Mouse (Mus musculus): ENCODE data around the gene Snip1. TPM values are rescaled to one million over a fixed set of nuclear protein-coding genes. Genes with fewer than 3 reads are reported as not detected.

The Snip1 gene
- 43.1 and 45.3 TPM in 2 replicates for polyA plus RNA-seq (2014; fragmentation: Nextera tagmentation; extraction: Ambion mirVana)

GRCm38 (mm10) chr4:125066490-125067370, at the start of gene Snip1:
Gene Snip1, plus strand, starts transcription at chr4:125066672.
- ATAC-seq (replicated peaks; ENCODE audit: insufficient number of reproducible peaks, low FRiP score, low TSS enrichment, low read depth), result peak; percentile 81
- Histone ChIP-seq H3K36me3 (replicated peaks; ENCODE audit: control insufficient read depth, insufficient read depth, low read depth, low read length) (peaks cover 9% of the 10 kb centered on the region; the same call in 1 of the 2 replicates), H3K4me3 (ENCODE audit: low read depth, low read length) (peak within 1 kb of the TSS; percentile 99), H3K27ac (replicated peaks; ENCODE audit: low read depth, low read length) (peak within 1 kb of the TSS; percentile 56; the same call in 1 of the 2 replicates), H3K9ac (replicated peaks; ENCODE audit: low read length) (peak within 1 kb of the TSS; percentile 84), H3K27me3 (ENCODE audit: control insufficient read depth, insufficient read depth, low read length) (no peaks in the 10 kb centered on the region), H3K4me1 (ENCODE audit: control insufficient read depth, insufficient read depth, low read length) (no peaks in the 10 kb centered on the region), H3K4me2 (ENCODE audit: low read depth, low read length) (peak within 1 kb of the TSS; percentile 83), H3K9me3 (replicated peaks; ENCODE audit: control insufficient read depth, low read length) (no peaks in the 10 kb centered on the region)
- WGBS, result 1% methylated on average over 78 of the region's 78 CpGs
- DNase-seq (ENCODE audit: low spot score), result peak; percentile 98

GRCm38 (mm10) chr4:125017431-125017830, 49.0 kb upstream of the Snip1 start:
- no peaks in the 10 kb centered on the region for H3K27me3 ChIP-seq (ENCODE audit: control insufficient read depth, insufficient read depth, low read length)
- no peaks in the 10 kb centered on the region for H3K4me1 ChIP-seq (ENCODE audit: control insufficient read depth, insufficient read depth, low read length)
- DNase-seq (ENCODE audit: low spot score) (no peak), ATAC-seq (replicated peaks; ENCODE audit: insufficient number of reproducible peaks, low FRiP score, low TSS enrichment, low read depth) (no peak)
- H3K4me3 ChIP-seq (ENCODE audit: low read depth, low read length), result no peak overlapping the region
- no peaks in the 10 kb centered on the region for H3K9me3 ChIP-seq (replicated peaks; ENCODE audit: control insufficient read depth, low read length)
- no peak overlapping the region for H3K9ac ChIP-seq (replicated peaks; ENCODE audit: low read length)
- no peaks in the 10 kb centered on the region for H3K36me3 ChIP-seq (replicated peaks; ENCODE audit: control insufficient read depth, insufficient read depth, low read depth, low read length)
- H3K4me2 ChIP-seq (ENCODE audit: low read depth, low read length), result no peak overlapping the region
- no peak overlapping the region for H3K27ac ChIP-seq (replicated peaks; ENCODE audit: low read depth, low read length)
- 74% methylated on average over 11 of the region's 11 CpGs for WGBS

DNA sequence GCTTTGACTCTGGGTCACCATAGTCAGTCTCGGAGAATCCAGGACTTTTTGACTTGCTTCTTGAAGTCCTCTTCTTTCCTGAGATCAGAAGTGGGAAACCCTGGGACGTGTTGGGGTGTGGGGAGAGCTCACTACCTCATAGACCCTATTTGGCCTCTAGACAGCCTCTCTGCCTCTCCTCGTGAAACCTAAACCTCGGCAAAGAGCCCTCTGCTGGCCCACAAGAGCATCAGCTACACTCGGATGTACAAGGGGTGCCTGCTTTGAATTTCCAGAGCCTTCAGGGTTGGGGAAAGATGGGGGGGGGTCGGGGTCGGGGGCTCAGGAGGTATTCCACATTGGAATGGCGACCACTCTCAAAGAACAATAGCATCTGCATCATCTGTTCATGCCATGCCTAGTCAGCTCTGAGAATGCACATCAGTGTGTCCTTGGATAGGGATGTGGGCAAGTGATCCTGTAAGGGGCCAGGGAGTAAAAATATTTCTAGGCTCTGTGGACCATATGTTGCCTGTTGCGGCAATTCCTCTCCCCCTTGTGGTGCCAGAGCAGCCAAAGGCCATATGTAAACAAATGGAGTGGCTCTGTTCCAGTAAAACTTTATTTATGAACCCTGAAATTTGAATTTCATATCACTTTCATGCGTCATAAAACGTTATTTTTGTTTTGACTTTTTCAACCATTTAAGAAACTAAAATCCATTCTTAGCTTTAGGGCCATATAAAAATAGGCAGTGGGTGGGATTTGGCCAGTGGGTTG, 45.5 kb upstream of the Snip1 start:
- no peak overlapping the region for H3K4me3 ChIP-seq (ENCODE audit: low read depth, low read length)
- H3K9ac ChIP-seq (replicated peaks; ENCODE audit: low read length), result no peak overlapping the region
- 30% methylated on average over 11 of the region's 11 CpGs for WGBS
- ATAC-seq (replicated peaks; ENCODE audit: insufficient number of reproducible peaks, low FRiP score, low TSS enrichment, low read depth) (0 out of 2 replicates have a peak, but pooled peaks have one; percentile 29), DNase-seq (ENCODE audit: low spot score) (peak; percentile 61)
- no peaks in the 10 kb centered on the region for H3K4me1 ChIP-seq (ENCODE audit: control insufficient read depth, insufficient read depth, low read length)
- no peaks in the 10 kb centered on the region; the same call in 1 of the 2 replicates for H3K27me3 ChIP-seq (ENCODE audit: control insufficient read depth, insufficient read depth, low read length)
- no peak overlapping the region for H3K4me2 ChIP-seq (ENCODE audit: low read depth, low read length)
- no peaks in the 10 kb centered on the region for H3K9me3 ChIP-seq (replicated peaks; ENCODE audit: control insufficient read depth, low read length)
- no peaks in the 10 kb centered on the region for H3K36me3 ChIP-seq (replicated peaks; ENCODE audit: control insufficient read depth, insufficient read depth, low read depth, low read length)
- H3K27ac ChIP-seq (replicated peaks; ENCODE audit: low read depth, low read length), result no peak overlapping the region

- 0 out of 2 replicates have a peak overlapping the region, but pooled peaks have one; percentile 11 for H3K27ac ChIP-seq (replicated peaks; ENCODE audit: low read depth, low read length)
- WGBS, result under 1% methylated on average over 50 of the region's 50 CpGs
These were observed 36.4 kb upstream of the Snip1 start for GRCm38 (mm10) chr4:125029891-125030614.

DNA sequence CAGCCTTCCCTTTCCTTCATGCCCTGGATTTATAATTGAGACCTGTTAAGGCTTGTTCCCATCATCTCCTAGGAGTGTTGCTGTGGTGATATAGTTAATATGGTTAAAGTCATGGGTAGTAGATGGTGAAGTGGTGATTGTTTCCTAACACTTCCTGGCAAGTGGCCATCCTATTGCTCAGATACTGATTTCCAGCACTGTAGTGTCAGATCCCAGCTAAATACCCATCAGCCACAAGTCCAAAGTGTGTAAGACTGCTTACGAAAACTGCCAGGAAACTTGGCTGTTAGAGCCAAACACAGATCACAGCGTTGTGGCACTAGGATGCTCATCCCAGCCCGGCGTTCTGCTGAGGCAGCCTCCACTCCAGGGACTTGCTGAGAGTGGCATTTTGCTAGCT, 32.1 kb upstream of the Snip1 start:
- Histone ChIP-seq H3K4me3 (ENCODE audit: low read depth, low read length) (no peak overlapping the region), H3K4me2 (ENCODE audit: low read depth, low read length) (no peak overlapping the region), H3K27me3 (ENCODE audit: control insufficient read depth, insufficient read depth, low read length) (no peaks in the 10 kb centered on the region), H3K9me3 (replicated peaks; ENCODE audit: control insufficient read depth, low read length) (no peaks in the 10 kb centered on the region), H3K9ac (replicated peaks; ENCODE audit: low read length) (no peak overlapping the region), H3K4me1 (ENCODE audit: control insufficient read depth, insufficient read depth, low read length) (peaks cover 2% of the 10 kb centered on the region; the same call in 1 of the 2 replicates), H3K27ac (replicated peaks; ENCODE audit: low read depth, low read length) (no peak overlapping the region), H3K36me3 (replicated peaks; ENCODE audit: control insufficient read depth, insufficient read depth, low read depth, low read length) (no peaks in the 10 kb centered on the region; the same call in 1 of the 2 replicates)
- 85% methylated on average over 4 of the region's 4 CpGs for WGBS
- DNase-seq (ENCODE audit: low spot score) (no peak), ATAC-seq (replicated peaks; ENCODE audit: insufficient number of reproducible peaks, low FRiP score, low TSS enrichment, low read depth) (no peak)

More at GRCm38 (mm10) chr4:125029891-125030614, 36.4 kb upstream of the Snip1 start:
- peaks cover 2% of the 10 kb centered on the region; the same call in 1 of the 2 replicates for H3K4me1 ChIP-seq (ENCODE audit: control insufficient read depth, insufficient read depth, low read length)
- DNase-seq (ENCODE audit: low spot score), result peak; percentile 99
- ATAC-seq (replicated peaks; ENCODE audit: insufficient number of reproducible peaks, low FRiP score, low TSS enrichment, low read depth), result peak; percentile 96
- no peaks in the 10 kb centered on the region; the same call in 1 of the 2 replicates for H3K36me3 ChIP-seq (replicated peaks; ENCODE audit: control insufficient read depth, insufficient read depth, low read depth, low read length)
- no peaks in the 10 kb centered on the region for H3K9me3 ChIP-seq (replicated peaks; ENCODE audit: control insufficient read depth, low read length)
- H3K4me2 ChIP-seq (ENCODE audit: low read depth, low read length), result peak overlapping the region; percentile 85
- peak overlapping the region; percentile 87 for H3K9ac ChIP-seq (replicated peaks; ENCODE audit: low read length)
- H3K27me3 ChIP-seq (ENCODE audit: control insufficient read depth, insufficient read depth, low read length), result no peaks in the 10 kb centered on the region
- H3K4me3 ChIP-seq (ENCODE audit: low read depth, low read length), result peak overlapping the region; percentile 94

- Histone ChIP-seq H3K4me1 (ENCODE audit: control insufficient read depth, insufficient read depth, low read length) (no peaks in the 10 kb centered on the region), H3K27ac (replicated peaks; ENCODE audit: low read depth, low read length) (no peak overlapping the region), H3K9ac (replicated peaks; ENCODE audit: low read length) (no peak overlapping the region), H3K4me3 (ENCODE audit: low read depth, low read length) (no peak overlapping the region), H3K9me3 (replicated peaks; ENCODE audit: control insufficient read depth, low read length) (no peaks in the 10 kb centered on the region), H3K4me2 (ENCODE audit: low read depth, low read length) (no peak overlapping the region), H3K36me3 (replicated peaks; ENCODE audit: control insufficient read depth, insufficient read depth, low read depth, low read length) (peaks cover 16% of the 10 kb centered on the region), H3K27me3 (ENCODE audit: control insufficient read depth, insufficient read depth, low read length) (no peaks in the 10 kb centered on the region)
- 89% methylated on average over 7 of the region's 7 CpGs for WGBS
- DNase-seq (ENCODE audit: low spot score) (no peak), ATAC-seq (replicated peaks; ENCODE audit: insufficient number of reproducible peaks, low FRiP score, low TSS enrichment, low read depth) (no peak)
These were observed 22.0 kb upstream of the Snip1 start for GRCm38 (mm10) chr4:125044454-125044853.

DNA sequence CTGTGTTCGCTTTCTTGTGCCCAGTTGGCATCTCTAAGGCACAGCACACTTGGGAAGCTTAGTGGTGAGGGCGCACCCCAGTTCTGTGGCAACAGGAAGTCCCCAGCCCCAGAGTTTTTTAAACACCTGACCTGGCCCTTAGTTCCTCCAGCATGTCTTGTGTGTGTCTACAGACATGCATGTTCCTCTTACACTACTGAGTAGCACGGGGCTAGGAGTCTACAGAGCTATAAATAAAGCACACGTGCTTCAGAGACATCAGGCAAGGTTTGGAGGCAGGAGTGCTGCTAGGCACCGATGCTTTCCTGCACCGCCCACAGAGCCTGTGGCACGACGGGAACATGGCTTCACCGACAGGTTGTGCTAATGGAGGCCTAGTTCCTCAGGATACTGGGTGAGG, 11.1 kb upstream of the Snip1 start:
- Histone ChIP-seq H3K4me2 (ENCODE audit: low read depth, low read length) (no peak overlapping the region), H3K4me1 (ENCODE audit: control insufficient read depth, insufficient read depth, low read length) (no peaks in the 10 kb centered on the region; the same call in 1 of the 2 replicates), H3K27me3 (ENCODE audit: control insufficient read depth, insufficient read depth, low read length) (no peaks in the 10 kb centered on the region), H3K36me3 (replicated peaks; ENCODE audit: control insufficient read depth, insufficient read depth, low read depth, low read length) (no peaks in the 10 kb centered on the region; the same call in none of the 2 replicates), H3K4me3 (ENCODE audit: low read depth, low read length) (no peak overlapping the region), H3K9ac (replicated peaks; ENCODE audit: low read length) (no peak overlapping the region), H3K27ac (replicated peaks; ENCODE audit: low read depth, low read length) (no peak overlapping the region), H3K9me3 (replicated peaks; ENCODE audit: control insufficient read depth, low read length) (no peaks in the 10 kb centered on the region)
- DNase-seq (ENCODE audit: low spot score) (no peak), ATAC-seq (replicated peaks; ENCODE audit: insufficient number of reproducible peaks, low FRiP score, low TSS enrichment, low read depth) (no peak)
- 94% methylated on average over 9 of the region's 9 CpGs for WGBS
